Mouse (Mus musculus) forebrain, embryonic 15.5 days (tissue): ENCODE data around the gene Gm3259. TPM values are rescaled to one million over a fixed set of nuclear protein-coding genes. Genes with fewer than 3 reads are reported as not detected.
"Not testable (repeated sequence)": the region's sequence is repeated elsewhere in the genome, so short reads cannot be mapped to it uniquely, and the experiment has no call there.

Experiments
- ATAC-seq: fragments of 200-750 bp; cut with Nextera tagmentation; replicated peaks from 2 replicates; pipeline ENCODE4 v1.8.0; 2017; ENCODE audit warnings: mild to moderate bottlenecking, moderate TSS enrichment, moderate library complexity
- H3K27ac ChIP-seq: fragments of 300-500 bp; sonication (generic); replicated peaks from 2 replicates; pipeline ENCODE4 v1.5.1; 2015; ENCODE audit warnings: mild to moderate bottlenecking, inconsistent platforms
- H3K27me3 ChIP-seq: fragments of 300-500 bp; sonication (generic); 2 replicates; pipeline ENCODE4 v1.6.1; 2015; ENCODE audit warnings: inconsistent platforms
- H3K36me3 ChIP-seq: fragments of 300-500 bp; sonication (generic); 2 replicates; pipeline ENCODE4 v1.6.1; 2015; ENCODE audit warnings: mild to moderate bottlenecking, inconsistent platforms
- H3K4me1 ChIP-seq: fragments of 300-500 bp; sonication (generic); 2 replicates; pipeline ENCODE4 v1.6.1; 2015; ENCODE audit warnings: inconsistent platforms
- H3K4me2 ChIP-seq: fragments of 300-500 bp; sonication (generic); replicated peaks from 2 replicates; pipeline ENCODE4 v1.6.1; 2015; ENCODE audit warnings: mild to moderate bottlenecking, inconsistent platforms
- H3K4me3 ChIP-seq: fragments of 300-500 bp; sonication (generic); 2 replicates; pipeline ENCODE4 v1.5.1; 2015; ENCODE audit warnings: mild to moderate bottlenecking, inconsistent platforms
- H3K9ac ChIP-seq: fragments of 300-500 bp; sonication (generic); replicated peaks from 2 replicates; pipeline ENCODE4 v1.6.1; 2015; ENCODE audit warnings: mild to moderate bottlenecking, inconsistent platforms
- H3K9me3 ChIP-seq: fragments of 300-500 bp; sonication (generic); 2 replicates; pipeline ENCODE4 v1.6.1; 2016; ENCODE audit warnings: inconsistent platforms
- WGBS: fragments of 180-500 bp; shearing (Covaris S2); methylation state at CpG from one replicate; pipeline ENCODE4 v1.1.7; 2015; ENCODE audit warnings: mixed read lengths; 5-methylcytosine and 5-hydroxymethylcytosine counted together
- polyA plus RNA-seq: library from polyadenylated mRNA; unstranded; fragments of >200 nt; fragmentation: Nextera tagmentation; extraction: Ambion mirVana; gene quantifications from 2 replicates; pipeline ENCODE4 v1.2.1, GENCODE M21; 2015

The Gm3259 gene
- not detected in 2 replicates for polyA plus RNA-seq

- H3K4me2 ChIP-seq, H3K27ac ChIP-seq, H3K4me1 ChIP-seq, H3K36me3 ChIP-seq, H3K9ac ChIP-seq, H3K27me3 ChIP-seq, ATAC-seq, H3K4me3 ChIP-seq, H3K9me3 ChIP-seq: not testable (repeated sequence)
- WGBS = 62% methylated on average over 2 of the region's 2 CpGs
These were observed at the start of gene Gm3259 for GRCm38 (mm10) chr5:95305611-95306010. Gene Gm3259 (plus strand): TSS chr5:95305911.

- H3K4me1 ChIP-seq, H3K9me3 ChIP-seq, H3K4me3 ChIP-seq, H3K27me3 ChIP-seq, H3K4me2 ChIP-seq, H3K27ac ChIP-seq, ATAC-seq, H3K36me3 ChIP-seq, H3K9ac ChIP-seq: not testable (repeated sequence)
- WGBS = no CpG with 5 or more reads among the region's 1 CpGs
These were observed 33.0 kb upstream of the Gm3259 start, which contains the start of gene Gm10424 for GRCm38 (mm10) chr5:95272668-95273067. Gene Gm10424 (minus strand): TSS chr5:95272768.

Other genes with a start within 250 kb of the Gm3259 start
- gene Gm7942, start 199.0 kb upstream of the Gm3259 start, polyA plus RNA-seq = not detected in 2 replicates
- gene Gm16513, start 123.3 kb upstream of the Gm3259 start, polyA plus RNA-seq = not detected in 2 replicates
- gene Gm10424, start 33.1 kb upstream of the Gm3259 start, polyA plus RNA-seq = not detected in 2 replicates
- gene D5Ertd577e, start 150.9 kb downstream of the Gm3259 start, polyA plus RNA-seq = not detected in 2 replicates
- gene Gm3286, start 204.8 kb downstream of the Gm3259 start, polyA plus RNA-seq = not detected in 2 replicates